Mouse (Mus musculus): ENCODE measurements around the gene Qrfp.

- TF ChIP-seq NELFE (IDR thresholded peaks at IDR 0.05; ENCODE audit: low read depth, low read length) (no peak), POLR2A (IDR thresholded peaks at IDR 0.05; ENCODE audit: control insufficient read depth in 1 of 2, insufficient read depth in 1 of 2, low read depth in 1 of 2, low read length in 2 of 2, poor library complexity in 1 of 2) (no peak), KAT2A (conservative IDR thresholded peaks at IDR 0.05; ENCODE audit: low read depth, low read length) (no peak), POLR2AphosphoS2 (IDR thresholded peaks at IDR 0.05; ENCODE audit: low read length) (no peak), MAZ (IDR thresholded peaks at IDR 0.05; ENCODE audit: low read depth, low read length) (no peak), MAX (IDR thresholded peaks at IDR 0.05; ENCODE audit: low read length) (no peak), POLR2AphosphoS5 (IDR thresholded peaks at IDR 0.05; ENCODE audit: borderline replicate concordance, low read depth, low read length) (no peak), UBTF (IDR thresholded peaks at IDR 0.05; ENCODE audit: borderline replicate concordance, insufficient read depth, low read depth, low read length) (no peak), MXI1 (IDR thresholded peaks at IDR 0.05; ENCODE audit: low read depth, low read length) (no peak), CTCF (IDR thresholded peaks at IDR 0.05 in 2 of 3, conservative IDR thresholded peaks at IDR 0.05 in 1 of 3; ENCODE audit: control insufficient read depth in 1 of 3, insufficient read depth in 1 of 3, low read depth in 2 of 3, low read length in 3 of 3, poor library complexity in 1 of 3, severe bottlenecking in 1 of 3) (no peak), JUND (IDR thresholded peaks at IDR 0.05; ENCODE audit: low read depth, low read length) (no peak), ZMIZ1 (IDR thresholded peaks at IDR 0.05; ENCODE audit: low read depth, low read length) (no peak), MAFK (IDR thresholded peaks at IDR 0.05; ENCODE audit: borderline replicate concordance, low read depth, low read length) (no peak), ZC3H11A (IDR thresholded peaks at IDR 0.05; ENCODE audit: low read depth, low read length) (no peak)
These were observed 51.4 kb downstream of the Qrfp start for GRCm38 (mm10) chr2:31758966-31759365.
